Mouse (Mus musculus) c-Kit-positive CD71-positive TER-119-negative erythroid progenitor cells, embryonic 14.5 days (primary cell): ENCODE results near the gene Syne3.

Source experiments
- DNase-seq: peaks from one replicate; pipeline ENCODE4 v3.0.0-alpha.2; 2013; ENCODE audit warnings: low read depth

Syne3 gene

GRCm38 (mm10) chr12:105000487-105001283 is 8.9 kb downstream of the Syne3 start:
- no peak for DNase-seq

- no peak for DNase-seq
Measured at GRCm38 (mm10) chr12:104999171-104999570, 10.4 kb downstream of the Syne3 start.

- DNase-seq: no peak
Measured at GRCm38 (mm10) chr12:104998541-104998940, 11.1 kb downstream of the Syne3 start.

- DNase-seq: peak; percentile 48
Measured at GRCm38 (mm10) chr12:104997641-104998293, 11.8 kb downstream of the Syne3 start.

GRCm38 (mm10) chr12:104997159-104997558 is 12.4 kb downstream of the Syne3 start:
- no peak for DNase-seq

GRCm38 (mm10) chr12:104996012-104996728 is 13.4 kb downstream of the Syne3 start:
- peak; percentile 42 for DNase-seq

- DNase-seq: no peak
Measured at GRCm38 (mm10) chr12:104995259-104995876, 14.2 kb downstream of the Syne3 start.

- DNase-seq: no peak
Measured at GRCm38 (mm10) chr12:104992838-104993237, 16.8 kb downstream of the Syne3 start.

GRCm38 (mm10) chr12:104992123-104992741 is 17.4 kb downstream of the Syne3 start:
- DNase-seq: no peak

- DNase-seq: no peak
Measured at GRCm38 (mm10) chr12:104990741-104991454, 18.7 kb downstream of the Syne3 start.

- DNase-seq: no peak
Measured at GRCm38 (mm10) chr12:104987936-104988335, 21.7 kb downstream of the Syne3 start.

GRCm38 (mm10) chr12:104986781-104987180 is 22.8 kb downstream of the Syne3 start:
- no peak for DNase-seq

GRCm38 (mm10) chr12:104986001-104986400 is 23.6 kb downstream of the Syne3 start:
- DNase-seq: no peak

- no peak for DNase-seq
Measured at GRCm38 (mm10) chr12:104985088-104985487, 24.5 kb downstream of the Syne3 start.

- DNase-seq: no peak
Measured at GRCm38 (mm10) chr12:104983476-104983875, 26.1 kb downstream of the Syne3 start.

- no peak for DNase-seq
Measured at GRCm38 (mm10) chr12:104978943-104979723, 30.5 kb downstream of the Syne3 start.

GRCm38 (mm10) chr12:104978420-104978819 is 31.2 kb downstream of the Syne3 start:
- DNase-seq: no peak

GRCm38 (mm10) chr12:104976903-104977302 is 32.7 kb downstream of the Syne3 start:
- no peak for DNase-seq

- no peak for DNase-seq
Measured at GRCm38 (mm10) chr12:104976331-104976817, 33.2 kb downstream of the Syne3 start.

- no peak for DNase-seq
Measured at GRCm38 (mm10) chr12:104972860-104973259, 36.7 kb downstream of the Syne3 start.
